Mouse (Mus musculus) splenic B cell, adult 2 months (primary cell): ENCODE results near the gene Pla2g1b.
"Not testable (repeated sequence)": the region's sequence is repeated elsewhere in the genome, so short reads cannot be mapped to it uniquely, and the experiment has no call there.

Source experiments
- DNase-seq: peaks from one replicate; pipeline ENCODE4 v3.0.0-alpha.2; 2011; ENCODE audit warnings: low read depth, low spot score
- H3K27me3 ChIP-seq: 2 replicates; pipeline ENCODE4 v1.6.1; 2012; ENCODE audit warnings: mild to moderate bottlenecking, low read length, moderate library complexity, mixed read lengths; ENCODE audit not compliant: control insufficient read depth, poor library complexity, insufficient read depth, severe bottlenecking
- H3K36me3 ChIP-seq: 2 replicates; pipeline ENCODE4 v1.6.1; 2012; ENCODE audit warnings: mild to moderate bottlenecking, low read length, moderate library complexity, mixed read lengths; ENCODE audit not compliant: control insufficient read depth, poor library complexity, insufficient read depth, severe bottlenecking

Gene Pla2g1b

DNA sequence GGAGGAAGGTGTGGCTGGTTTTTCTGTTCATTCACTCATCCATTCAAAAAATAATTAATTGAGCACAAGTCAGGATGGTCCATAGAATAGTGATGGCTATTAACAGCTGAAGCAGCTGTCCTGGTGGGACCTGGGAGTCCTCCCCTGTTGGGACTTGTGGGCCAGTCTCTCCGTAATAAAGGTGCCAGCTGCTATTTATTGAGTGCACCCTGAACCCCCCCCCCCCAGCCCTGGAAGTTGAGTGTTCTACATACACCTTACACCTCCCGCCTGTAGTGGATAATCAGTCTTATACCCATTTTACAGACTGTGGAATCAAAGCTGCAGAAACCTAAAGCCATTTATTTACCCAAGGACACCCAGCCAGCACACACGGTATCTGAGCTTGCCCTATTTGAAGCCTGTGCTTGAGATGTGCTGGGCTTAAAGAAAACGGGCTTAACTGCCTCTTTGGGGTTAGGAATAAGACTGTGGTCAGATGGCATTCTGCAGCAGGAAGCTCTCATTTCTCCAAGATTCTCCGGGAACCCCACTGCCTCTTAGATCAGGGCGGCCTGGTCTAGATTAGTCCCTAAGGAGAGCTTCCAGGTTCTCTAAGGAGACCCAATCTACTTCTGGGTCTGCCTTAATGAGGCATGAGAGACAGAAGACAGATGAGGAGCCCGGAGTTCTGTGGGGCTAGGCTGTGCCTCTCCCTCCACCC, 28.7 kb upstream of the Pla2g1b start:
- no peak for DNase-seq

DNA sequence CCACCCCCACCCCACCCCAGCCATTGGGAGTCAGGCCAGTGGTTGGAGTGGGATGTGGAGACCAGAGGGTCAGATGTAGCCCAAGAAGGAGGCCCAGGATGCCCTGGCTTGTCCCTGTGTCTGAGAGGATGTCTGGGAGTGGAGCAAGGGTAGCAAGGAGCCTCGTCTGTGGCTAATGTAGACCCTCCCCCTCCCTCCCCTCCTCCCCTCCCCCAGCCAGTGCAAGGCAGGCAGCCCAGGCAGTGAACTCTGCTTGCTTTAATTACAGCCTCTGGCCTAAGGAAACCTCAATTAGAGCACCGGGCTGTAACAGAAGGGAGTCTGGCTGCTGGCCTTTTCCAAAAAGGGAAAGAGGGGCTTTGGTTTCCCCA, 28.1 kb upstream of the Pla2g1b start:
- H3K36me3 ChIP-seq: no peaks in the 10 kb centered on the region
- DNase-seq: no peak
- H3K27me3 ChIP-seq: no peaks in the 10 kb centered on the region

More for the DNA sequence above, 28.7 kb upstream of the Pla2g1b start:
- Histone ChIP-seq H3K27me3 (no peaks in the 10 kb centered on the region; the same call in 1 of the 2 replicates), H3K36me3 (no peaks in the 10 kb centered on the region)

DNA sequence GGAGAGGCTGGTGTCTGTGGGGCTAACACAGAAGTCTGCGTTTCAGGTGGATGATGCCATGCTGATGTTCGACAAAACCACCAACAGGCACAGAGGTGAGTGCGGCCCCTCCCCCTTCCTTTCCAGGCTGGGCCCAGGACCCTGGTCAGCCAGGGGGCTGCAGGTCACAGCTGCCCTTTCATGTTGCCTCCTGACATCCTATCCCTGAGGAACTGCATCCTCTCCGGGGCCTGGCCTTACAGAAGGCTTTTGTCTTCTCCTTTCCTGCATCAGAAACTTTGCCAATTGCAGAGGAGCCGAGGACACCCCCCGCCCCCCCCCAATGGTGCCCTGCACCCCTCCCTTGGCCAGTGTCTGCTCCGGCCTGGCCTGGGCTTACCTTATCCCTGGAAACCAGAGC, 27.4 kb upstream of the Pla2g1b start:
- DNase-seq: no peak
- no peaks in the 10 kb centered on the region for H3K27me3 ChIP-seq

DNA sequence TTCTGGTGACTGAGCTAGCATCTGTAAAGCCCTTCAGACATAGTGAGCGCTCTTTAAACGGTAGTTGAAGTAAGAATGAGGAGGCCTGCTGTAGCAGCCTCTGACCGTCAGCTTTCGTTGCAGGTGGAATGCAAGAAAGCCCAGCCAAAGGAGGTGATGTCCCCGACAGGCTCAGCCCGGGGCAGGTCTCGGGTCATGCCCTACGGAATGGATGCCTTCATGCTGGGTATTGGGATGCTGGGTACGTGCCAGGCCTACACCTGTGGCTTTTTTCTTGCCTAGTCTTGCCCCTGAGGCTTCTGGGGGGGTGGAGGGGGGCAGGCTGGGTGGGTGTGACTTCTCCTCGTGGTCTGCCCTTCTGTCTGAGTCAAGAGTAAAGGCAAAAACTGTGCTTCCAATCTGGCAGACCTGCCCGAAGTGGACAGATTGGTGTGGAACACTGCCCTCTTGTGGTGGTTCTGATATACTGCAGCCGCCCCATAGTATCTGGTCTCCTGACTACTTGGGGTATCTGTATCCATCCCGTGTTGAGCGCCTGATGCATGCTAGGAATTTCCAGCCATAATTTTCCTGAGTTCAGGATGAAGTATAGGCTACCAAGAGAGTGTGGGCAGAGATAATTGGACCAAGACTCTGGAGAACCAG, 24.7 kb upstream of the Pla2g1b start:
- Histone ChIP-seq H3K27me3 (no peaks in the 10 kb centered on the region), H3K36me3 (no peaks in the 10 kb centered on the region)
- DNase-seq: peak; percentile 82

More for the DNA sequence above, 27.4 kb upstream of the Pla2g1b start:
- no peaks in the 10 kb centered on the region for H3K36me3 ChIP-seq

DNA sequence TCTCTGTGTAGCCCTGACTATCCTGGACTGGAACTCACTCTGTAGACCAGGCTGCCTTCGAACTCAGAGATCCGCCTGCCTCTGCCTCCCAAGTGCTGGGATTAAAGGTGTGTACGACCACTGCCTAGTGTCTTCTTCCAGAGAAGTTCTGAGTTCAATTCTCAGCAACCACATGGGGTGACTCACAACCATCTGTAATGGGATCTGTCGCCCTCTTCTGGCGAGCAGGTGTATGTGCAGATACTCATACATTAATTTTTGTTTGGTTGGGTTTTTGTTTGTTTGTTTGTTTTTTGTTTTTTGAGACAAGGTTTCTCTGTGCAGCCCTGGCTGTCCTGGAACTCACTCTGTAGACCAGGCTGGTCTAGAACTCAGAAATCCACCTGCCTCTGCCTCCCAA, 23.4 kb upstream of the Pla2g1b start:
- H3K27me3 ChIP-seq, H3K36me3 ChIP-seq: not testable (repeated sequence)
- DNase-seq: peak; percentile 52

DNA sequence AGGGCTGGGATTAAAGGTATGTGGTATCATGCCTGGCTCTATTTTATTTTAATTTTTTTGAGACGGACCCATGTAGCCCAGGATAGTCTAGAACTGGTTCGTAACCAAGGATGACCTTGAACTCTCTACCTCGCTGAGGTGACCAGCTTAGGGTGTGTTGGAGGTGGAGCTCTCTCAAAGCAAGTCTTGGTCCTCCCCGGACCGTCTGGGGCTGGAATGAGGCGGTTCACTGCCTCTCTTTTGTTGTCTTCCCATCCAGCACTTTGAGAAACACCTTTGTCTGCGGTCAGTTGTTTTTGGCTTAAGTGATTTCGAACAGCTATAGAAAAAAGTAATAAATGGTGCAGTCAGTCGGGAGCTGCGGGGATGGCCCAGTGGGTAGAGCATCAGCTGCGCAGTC, 21.9 kb upstream of the Pla2g1b start:
- no peaks in the 10 kb centered on the region for H3K36me3 ChIP-seq
- no peak for DNase-seq
- H3K27me3 ChIP-seq: no peaks in the 10 kb centered on the region

DNA sequence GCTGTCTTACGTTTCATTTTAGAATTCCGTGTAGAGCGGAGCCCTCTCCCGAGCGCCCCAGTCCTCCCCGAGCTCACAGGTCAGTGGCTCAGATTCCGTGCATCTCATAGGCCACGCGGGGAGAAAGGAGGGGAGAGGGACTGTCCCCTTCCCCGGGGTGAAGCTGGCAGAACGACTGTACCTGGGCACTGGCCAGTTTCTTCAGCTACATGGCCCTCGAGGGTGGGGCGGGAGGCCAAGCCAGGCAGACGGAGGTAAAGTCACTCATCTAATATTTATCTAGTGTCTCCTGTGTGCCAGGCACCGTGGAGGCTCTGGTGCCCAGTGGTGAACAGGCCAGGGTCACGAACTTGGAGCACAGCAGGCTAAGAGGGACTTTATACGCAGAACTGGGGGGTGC, 19.0 kb upstream of the Pla2g1b start:
- DNase-seq: no peak
- Histone ChIP-seq H3K36me3 (no peaks in the 10 kb centered on the region), H3K27me3 (no peaks in the 10 kb centered on the region)

DNA sequence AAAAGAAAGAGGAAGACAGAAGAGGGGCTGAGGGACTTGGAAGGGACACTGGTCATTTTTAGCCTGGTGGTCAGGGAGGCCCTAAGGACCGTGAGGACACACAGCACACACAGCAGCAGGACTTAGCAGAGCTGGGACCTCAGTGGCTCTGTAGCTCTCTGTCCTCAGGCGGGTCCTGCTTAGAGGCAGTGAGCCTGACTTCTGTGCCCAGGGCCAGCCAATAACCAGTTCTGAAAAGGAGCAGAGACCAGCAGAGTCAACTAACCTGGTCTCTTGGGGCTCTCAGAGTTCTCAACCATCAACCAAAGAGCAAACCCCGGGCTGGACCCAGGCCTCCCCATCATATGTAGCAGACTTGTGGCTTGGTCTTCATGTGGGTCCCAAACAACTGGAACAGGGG, 16.8 kb upstream of the Pla2g1b start:
- Histone ChIP-seq H3K36me3 (no peaks in the 10 kb centered on the region), H3K27me3 (no peaks in the 10 kb centered on the region)
- no peak for DNase-seq

DNA sequence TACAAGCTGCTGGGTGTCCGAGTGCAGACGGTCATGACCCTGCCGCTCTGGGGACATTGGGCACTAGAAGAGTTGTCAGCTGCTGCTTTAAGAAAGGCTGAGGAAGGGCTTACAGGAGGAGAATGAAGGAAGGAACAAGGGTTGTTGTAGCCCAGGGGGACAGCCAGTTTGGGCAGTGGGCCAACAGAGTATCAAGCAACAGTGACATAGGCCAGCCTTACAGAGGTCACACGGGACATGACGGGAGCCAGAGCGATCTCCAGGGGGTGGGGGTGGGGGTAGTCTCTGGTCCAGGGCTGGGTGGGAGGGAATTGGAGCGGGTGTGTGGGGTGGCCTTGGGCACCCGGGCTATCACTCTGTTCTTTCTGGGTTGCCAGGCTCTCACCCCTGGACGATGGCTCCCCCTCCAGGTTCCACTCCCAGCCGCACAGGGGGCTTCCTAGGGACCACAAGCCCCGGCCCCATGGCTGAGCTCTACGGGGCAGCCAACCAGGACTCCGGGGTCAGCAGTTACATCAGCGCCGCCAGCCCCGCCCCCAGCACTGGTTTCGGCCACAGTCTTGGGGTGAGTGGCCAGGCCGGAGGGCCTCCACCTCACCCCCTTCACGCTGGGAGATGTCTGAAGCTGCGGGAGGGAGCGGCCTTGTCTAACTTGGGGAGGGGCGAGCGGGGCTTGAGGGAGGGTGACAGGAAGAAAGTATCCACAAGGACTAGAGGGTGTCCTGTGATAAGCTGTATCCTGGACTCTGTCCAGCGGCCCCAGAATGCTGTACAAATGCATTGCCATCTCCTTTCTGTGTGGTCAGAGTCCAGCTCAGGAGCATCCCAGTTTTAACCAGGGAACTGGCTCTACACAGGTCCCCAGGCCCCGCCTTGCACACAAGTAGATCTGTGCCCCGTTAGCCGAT, 15.4 kb upstream of the Pla2g1b start:
- Histone ChIP-seq H3K27me3 (no peaks in the 10 kb centered on the region), H3K36me3 (no peaks in the 10 kb centered on the region)
- DNase-seq: no peak

DNA sequence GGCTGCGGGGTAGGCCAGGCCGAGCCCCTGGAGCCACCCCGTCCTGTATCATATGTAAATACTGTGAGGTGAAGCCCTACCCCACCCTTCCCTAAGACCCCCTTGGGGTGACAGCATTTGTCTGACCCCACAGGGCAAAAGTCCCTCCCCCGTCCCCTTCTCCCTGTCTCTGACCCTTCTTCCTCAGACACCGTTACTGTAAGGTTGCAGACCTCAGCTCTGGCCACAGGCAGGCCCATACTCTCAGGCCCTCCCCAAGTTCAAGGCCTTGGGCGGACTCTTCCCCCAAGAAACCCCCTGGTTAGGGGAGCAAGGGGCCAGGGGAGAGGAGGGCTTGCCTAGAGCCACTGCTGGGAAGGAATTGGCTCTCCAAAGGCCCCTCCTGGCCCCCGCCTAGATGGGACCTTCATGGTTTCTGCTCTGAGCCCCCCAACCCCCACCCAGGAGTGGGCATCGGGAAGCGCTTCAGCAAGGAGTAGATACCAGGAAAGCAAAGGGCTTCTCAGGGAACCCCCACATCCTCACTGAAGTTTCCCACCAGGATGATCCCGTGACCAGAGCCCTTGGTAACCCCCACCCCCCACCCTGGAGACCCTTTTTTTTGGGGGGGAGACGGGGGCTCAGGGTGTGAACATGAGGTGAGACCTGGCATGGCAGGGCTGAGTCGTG, 11.5 kb upstream of the Pla2g1b start:
- H3K27me3 ChIP-seq: no peaks in the 10 kb centered on the region
- no peaks in the 10 kb centered on the region for H3K36me3 ChIP-seq
- DNase-seq: no peak

DNA sequence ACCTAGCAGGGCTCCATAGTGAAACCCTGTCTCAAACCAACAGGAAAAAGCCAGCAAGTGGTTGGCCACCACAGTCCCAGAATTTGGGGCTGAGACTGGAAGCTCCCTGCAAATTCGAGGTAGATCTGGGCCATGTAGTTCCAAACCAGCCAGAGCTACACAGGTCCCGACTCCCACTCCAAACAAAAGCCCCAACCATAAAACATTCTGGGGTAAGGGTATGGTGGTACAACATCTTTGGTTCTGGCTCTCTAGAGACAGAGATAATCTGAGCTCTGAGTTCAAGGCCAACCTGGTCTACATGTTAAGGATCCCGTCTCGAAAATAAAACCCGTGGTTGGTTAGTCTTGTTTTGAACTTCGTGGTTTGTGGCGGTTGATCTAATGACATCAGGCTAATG, 10.2 kb upstream of the Pla2g1b start:
- Histone ChIP-seq H3K36me3 (no peaks in the 10 kb centered on the region), H3K27me3 (no peaks in the 10 kb centered on the region)
- DNase-seq: no peak

DNA sequence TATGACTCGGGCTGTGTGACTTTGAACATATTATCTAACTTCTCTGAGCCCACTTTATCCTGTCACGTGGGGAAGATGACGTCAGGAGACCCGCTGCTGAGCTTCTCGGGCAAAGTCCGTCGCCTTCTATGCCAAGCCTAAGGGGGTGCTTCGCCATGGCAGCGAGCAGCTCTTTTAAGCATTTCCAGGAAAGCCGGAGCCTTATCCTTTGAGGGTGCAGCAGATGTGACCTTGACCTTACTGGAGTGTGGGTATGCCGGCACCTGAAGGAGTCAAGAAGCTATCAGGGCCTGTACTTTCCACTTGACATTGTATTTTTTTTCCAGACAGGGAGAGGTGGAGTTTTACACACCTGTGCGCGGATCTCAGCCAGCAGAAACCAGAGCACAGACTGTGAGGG, 7.1 kb upstream of the Pla2g1b start:
- Histone ChIP-seq H3K36me3 (no peaks in the 10 kb centered on the region), H3K27me3 (no peaks in the 10 kb centered on the region)
- no peak for DNase-seq

DNA sequence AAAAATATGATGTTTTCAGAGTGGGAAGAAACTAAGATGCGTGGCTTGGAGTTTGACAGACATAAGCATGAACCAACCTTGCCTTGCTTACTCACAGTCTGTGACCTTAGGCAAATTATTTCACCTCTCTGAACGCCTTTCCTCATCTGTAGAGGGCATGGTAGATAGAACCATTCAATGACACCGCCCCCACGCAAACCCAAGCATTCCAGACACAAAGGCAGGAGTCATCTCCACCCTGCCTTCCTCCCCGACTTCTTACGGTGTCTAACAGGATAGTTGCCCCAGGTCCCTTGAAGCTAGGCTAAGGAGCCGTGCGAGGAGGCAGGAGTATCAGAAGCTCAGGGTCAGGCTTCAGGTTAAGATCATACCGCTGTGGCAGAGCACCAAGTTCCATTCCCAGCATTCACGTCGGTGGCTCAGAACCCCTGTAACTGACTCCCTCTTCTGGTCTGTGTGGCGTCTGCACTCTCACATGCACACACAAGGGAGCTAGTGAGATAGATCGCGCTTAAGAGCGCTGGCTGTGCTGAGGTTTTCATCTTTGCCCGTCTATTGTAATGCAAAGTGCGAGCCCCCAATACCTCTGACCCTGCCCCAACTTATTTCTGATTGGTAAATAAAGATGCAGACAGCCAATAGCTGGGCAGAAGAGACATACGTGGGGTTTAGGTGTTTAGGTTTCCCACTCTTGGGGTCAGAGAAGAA, 1.5 kb upstream of the Pla2g1b start:
- H3K27me3 ChIP-seq: no peaks in the 10 kb centered on the region
- no peak for DNase-seq
- no peaks in the 10 kb centered on the region for H3K36me3 ChIP-seq

DNA sequence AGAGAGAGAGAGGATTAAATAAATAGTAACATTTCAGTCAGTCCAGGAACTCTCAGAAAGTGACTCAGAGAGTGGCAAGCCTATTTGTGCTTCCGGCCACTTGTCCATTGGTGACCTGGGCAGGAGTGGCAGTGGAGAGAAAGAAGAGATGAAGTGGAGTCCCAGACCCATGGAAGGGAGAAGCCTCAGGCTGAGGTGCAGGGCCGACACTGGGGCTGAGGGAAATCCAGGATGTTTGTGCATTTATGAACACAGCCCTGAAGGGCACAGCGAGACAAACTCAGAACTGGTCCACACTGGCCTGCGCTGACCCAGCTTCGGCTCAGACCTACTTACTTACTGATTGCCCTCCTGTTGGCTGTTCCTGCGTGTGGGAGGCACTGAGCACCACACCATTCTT, 3.7 kb downstream of the Pla2g1b start:
- Histone ChIP-seq H3K27me3 (no peaks in the 10 kb centered on the region), H3K36me3 (no peaks in the 10 kb centered on the region)
- DNase-seq: no peak
